In the genomic region with DNA sequence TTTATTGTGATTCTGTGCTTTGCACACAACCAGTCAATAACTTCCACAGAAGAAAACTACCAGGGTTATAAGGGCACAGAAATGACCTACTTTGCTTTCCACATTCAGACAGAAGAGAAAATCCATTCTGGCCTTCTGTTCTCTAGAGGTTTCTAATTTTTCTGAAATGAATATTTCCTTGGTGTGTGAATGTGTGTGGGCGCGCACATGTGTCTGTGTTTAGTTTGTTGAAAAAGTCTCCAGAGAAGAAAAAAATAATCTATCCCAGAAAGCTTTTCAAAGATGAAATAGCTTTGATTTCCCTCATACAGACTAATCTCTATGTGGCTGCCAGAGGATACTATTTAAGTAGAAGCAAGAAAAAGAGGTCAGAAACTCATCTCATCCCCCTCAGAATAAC, we compare ENCODE assay signal across 29 mouse cellular contexts.
DNase-seq lines count a peak whose midpoint lies in the region; ATAC-seq lines count a peak whose summit lies in the region.
"Had no signal": no experiment of that assay in that cellular context is flagged by ENCODE, and none has a peak within 500 bp of the region (broad histone marks: within the 10 kb centered on the region; RNA-seq: fewer than 3 reads in every experiment).

No protein-coding gene starts in this region.

- H3K9me3 ChIP-seq in hindbrain, embryonic 14.5 days (ENCODE audit: control insufficient read depth, low read length), result no peaks in the 10 kb centered on the region
- H3K9me3 ChIP-seq: embryonic facial prominence, embryonic 13.5 days; forebrain, embryonic 10.5 days; heart, embryonic 12.5 days; hindbrain, embryonic 13.5 days; limb, embryonic 12.5 days; lung, embryonic 15.5 days; midbrain, embryonic 10.5 days; midbrain, embryonic 15.5 days; neural tube, embryonic 12.5 days had no signal

- no peak overlapping the region for H3K4me3 ChIP-seq in hindbrain, embryonic 14.5 days (replicated peaks; ENCODE audit: low read length)
- H3K4me3 ChIP-seq: embryonic facial prominence, embryonic 13.5 days; forebrain, embryonic 10.5 days; gastrocnemius, adult 2 months; heart, adult 2 months; heart, embryonic 12.5 days; hindbrain, embryonic 13.5 days; limb, embryonic 12.5 days; lung, embryonic 15.5 days; midbrain, embryonic 10.5 days; midbrain, embryonic 15.5 days; neural tube, embryonic 12.5 days had no signal

- H3K9ac ChIP-seq in hindbrain, embryonic 14.5 days, result no peak overlapping the region
- H3K9ac ChIP-seq: embryonic facial prominence, embryonic 13.5 days; heart, embryonic 12.5 days; hindbrain, embryonic 13.5 days; limb, embryonic 12.5 days; lung, embryonic 15.5 days; midbrain, embryonic 15.5 days; neural tube, embryonic 12.5 days had no signal

- 94% methylated on average over 2 of the region's 2 CpGs for WGBS in hindbrain, embryonic 14.5 days

- intact Hi-C loops in left cerebral cortex, postnatal 14 days (cut with DNase I), result no loop called here

- peak; percentile 11 to 78 for DNase-seq in layer of hippocampus, adult 18-20 months (ENCODE audit: low spot score in 2 of 2)
- no peak for DNase-seq in layer of hippocampus, postnatal 25 days (ENCODE audit: extremely low spot score in 1 of 2, low spot score in 1 of 2)
- DNase-seq in right cerebral cortex, adult 2 months (ENCODE audit: low spot score in 2 of 2), result peak; percentile 55 to 72
- no peak for DNase-seq in right cerebral cortex, postnatal 4 days
- DNase-seq in left cerebral cortex, postnatal 14 days (ENCODE audit: low spot score in 2 of 2), result peak; percentile 15 to 39
- DNase-seq in telencephalon, adult 2 months (ENCODE audit: low read depth, low spot score), result peak; percentile 72
- no peak for DNase-seq in Muller cell, postnatal 12 days (ENCODE audit: inconsistent ontology term)
- no peak for DNase-seq in hindbrain, embryonic 14.5 days (ENCODE audit: low spot score)
- DNase-seq: adrenal gland, postnatal 25 days; cerebellum, adult 18-20 months; cerebellum, postnatal 10 days; gastrocnemius, adult 2 months; gastrocnemius, postnatal 36 days; heart, adult 2 months; heart, postnatal 4 days; kidney, adult 11 months; kidney, postnatal 36 days; thymus, postnatal 4 days had no signal

- no peak for ATAC-seq in hindbrain, embryonic 14.5 days (ENCODE audit: low FRiP score)
- ATAC-seq: CD4-positive, CD25-positive, alpha-beta regulatory T cell, adult 4 months; forebrain, embryonic 16.5 days; midbrain, embryonic 15.5 days had no signal

- no peaks in the 10 kb centered on the region for H3K36me3 ChIP-seq in hindbrain, embryonic 14.5 days (replicated peaks; ENCODE audit: control insufficient read depth, insufficient read depth)
- H3K36me3 ChIP-seq: embryonic facial prominence, embryonic 13.5 days; forebrain, embryonic 10.5 days; heart, embryonic 12.5 days; hindbrain, embryonic 13.5 days; limb, embryonic 12.5 days; lung, embryonic 15.5 days; midbrain, embryonic 10.5 days; midbrain, embryonic 15.5 days; neural tube, embryonic 12.5 days had no signal

- no peaks in the 10 kb centered on the region for H3K4me1 ChIP-seq in hindbrain, embryonic 14.5 days (replicated peaks; ENCODE audit: control insufficient read depth, insufficient read depth, low read length)
- H3K4me1 ChIP-seq: embryonic facial prominence, embryonic 13.5 days; forebrain, embryonic 10.5 days; heart, embryonic 12.5 days; hindbrain, embryonic 13.5 days; limb, embryonic 12.5 days; lung, embryonic 15.5 days; midbrain, embryonic 10.5 days; midbrain, embryonic 15.5 days; neural tube, embryonic 12.5 days had no signal

- H3K4me2 ChIP-seq in hindbrain, embryonic 14.5 days (replicated peaks), result no peak overlapping the region
- H3K4me2 ChIP-seq: embryonic facial prominence, embryonic 13.5 days; heart, embryonic 12.5 days; hindbrain, embryonic 13.5 days; limb, embryonic 12.5 days; lung, embryonic 15.5 days; midbrain, embryonic 15.5 days; neural tube, embryonic 12.5 days had no signal

- no peak overlapping the region for H3K27ac ChIP-seq in hindbrain, embryonic 14.5 days
- H3K27ac ChIP-seq: embryonic facial prominence, embryonic 13.5 days; forebrain, embryonic 10.5 days; gastrocnemius, adult 2 months; heart, adult 2 months; hindbrain, embryonic 13.5 days; limb, embryonic 12.5 days; lung, embryonic 15.5 days; midbrain, embryonic 10.5 days; midbrain, embryonic 15.5 days; neural tube, embryonic 12.5 days had no signal

- H3K27me3 ChIP-seq in hindbrain, embryonic 14.5 days (ENCODE audit: control insufficient read depth, insufficient read depth, low read length), result no peaks in the 10 kb centered on the region
- H3K27me3 ChIP-seq: embryonic facial prominence, embryonic 13.5 days; heart, embryonic 12.5 days; hindbrain, embryonic 13.5 days; limb, embryonic 12.5 days; lung, embryonic 15.5 days; midbrain, embryonic 15.5 days; neural tube, embryonic 12.5 days had no signal

Comparison
In these comparisons a context has a peak if more than half of its experiments do, and no peak if none do; other contexts are left out.
1. DNase-seq: peak in layer of hippocampus, adult 18-20 months (2 of 2), right cerebral cortex, adult 2 months (2 of 2), left cerebral cortex, postnatal 14 days (2 of 2) and telencephalon, adult 2 months (single experiment); none in layer of hippocampus, postnatal 25 days (0 of 2), right cerebral cortex, postnatal 4 days (single experiment), Muller cell, postnatal 12 days (single experiment) and hindbrain, embryonic 14.5 days (single experiment).